Mouse (Mus musculus): ENCODE data around the gene Hjurp. TPM values are rescaled to one million over a fixed set of nuclear protein-coding genes. Genes with fewer than 3 reads are reported as not detected.

Gene Hjurp
- total and polyA plus RNA-seq, 3 experiments: 59.4 to 103 (median 76.3) TPM

GRCm38 (mm10) chr1:88284946-88285320, 7.5 kb upstream of the Hjurp start:
- H3K4me1 ChIP-seq (ENCODE audit: control insufficient read depth in 1 of 2, insufficient read depth in 2 of 2, low read length in 2 of 2): no peaks in the 10 kb centered on the region

GRCm38 (mm10) chr1:88284228-88284945, 7.0 kb upstream of the Hjurp start:
- Histone ChIP-seq H3K9me3 (replicated peaks; ENCODE audit: insufficient read depth, low read length) (no peaks in the 10 kb centered on the region), H3K4me3 (ENCODE audit: control insufficient read depth in 1 of 2, insufficient read depth in 1 of 2, low read depth in 2 of 2, low read length in 2 of 2) (no peak overlapping the region), H3K79me2 (ENCODE audit: control insufficient read depth, insufficient read depth, low read length, poor library complexity) (no peaks in the 10 kb centered on the region), H3K36me3 (ENCODE audit: control insufficient read depth in 1 of 2, insufficient read depth in 2 of 2, low read length in 2 of 2) (no peaks in the 10 kb centered on the region), H3K27ac (ENCODE audit: control insufficient read depth, low read depth, low read length) (no peak overlapping the region), H3K9ac (ENCODE audit: control insufficient read depth, low read depth, low read length, poor library complexity, severe bottlenecking) (no peak overlapping the region), H3K27me3 (ENCODE audit: control insufficient read depth in 1 of 2, insufficient read depth in 2 of 2, low read length in 2 of 2) (no peaks in the 10 kb centered on the region), H3K4me1 (ENCODE audit: control insufficient read depth in 1 of 2, insufficient read depth in 2 of 2, low read length in 2 of 2) (no peaks in the 10 kb centered on the region)
- no peak for DNase-seq (ENCODE audit: low read depth, low spot score)
- TF ChIP-seq NELFE (IDR thresholded peaks at IDR 0.05; ENCODE audit: low read depth, low read length): 0 out of 2 replicates have a peak, but pooled peaks have one; percentile 25
- TF ChIP-seq CHD1 (IDR thresholded peaks at IDR 0.05; ENCODE audit: low read depth, low read length): no peak

More at GRCm38 (mm10) chr1:88284946-88285320, 7.5 kb upstream of the Hjurp start:
- H3K36me3 ChIP-seq (ENCODE audit: control insufficient read depth in 1 of 2, insufficient read depth in 2 of 2, low read length in 2 of 2): no peaks in the 10 kb centered on the region
- no peaks in the 10 kb centered on the region for H3K9me3 ChIP-seq (replicated peaks; ENCODE audit: insufficient read depth, low read length)
- H3K4me3 ChIP-seq (ENCODE audit: control insufficient read depth in 1 of 2, insufficient read depth in 1 of 2, low read depth in 2 of 2, low read length in 2 of 2): no peak overlapping the region
- peak; percentile 68 for DNase-seq (ENCODE audit: low read depth, low spot score)
- H3K79me2 ChIP-seq (ENCODE audit: control insufficient read depth, insufficient read depth, low read length, poor library complexity): no peaks in the 10 kb centered on the region
- H3K9ac ChIP-seq (ENCODE audit: control insufficient read depth, low read depth, low read length, poor library complexity, severe bottlenecking): no peak overlapping the region
- H3K27ac ChIP-seq (ENCODE audit: control insufficient read depth, low read depth, low read length): no peak overlapping the region
- no peaks in the 10 kb centered on the region for H3K27me3 ChIP-seq (ENCODE audit: control insufficient read depth in 1 of 2, insufficient read depth in 2 of 2, low read length in 2 of 2)
- TF ChIP-seq RCOR1 (IDR thresholded peaks at IDR 0.05; ENCODE audit: low read depth, low read length) (no peak), MEF2A (IDR thresholded peaks at IDR 0.05; ENCODE audit: extremely low read depth, insufficient replicate concordance, low read depth, low read length, poor library complexity, severe bottlenecking) (no peak), MAZ (IDR thresholded peaks at IDR 0.05; ENCODE audit: low read depth, low read length) (no peak), CTCF (IDR thresholded peaks at IDR 0.05 in 2 of 3, conservative IDR thresholded peaks at IDR 0.05 in 1 of 3; ENCODE audit: control insufficient read depth in 1 of 3, insufficient read depth in 1 of 3, low read depth in 2 of 3, low read length in 3 of 3, poor library complexity in 1 of 3, severe bottlenecking in 1 of 3) (peak; percentile 71 to 81 (median 75)), ZNF384 (IDR thresholded peaks at IDR 0.05; ENCODE audit: low read depth, low read length) (no peak), POLR2AphosphoS5 (IDR thresholded peaks at IDR 0.05; ENCODE audit: borderline replicate concordance, low read depth, low read length) (no peak), BHLHE40 (IDR thresholded peaks at IDR 0.05; ENCODE audit: borderline replicate concordance, low read depth, low read length) (no peak), CHD2 (IDR thresholded peaks at IDR 0.05; ENCODE audit: low read length) (no peak), NELFE (IDR thresholded peaks at IDR 0.05; ENCODE audit: low read depth, low read length) (no peak), MXI1 (IDR thresholded peaks at IDR 0.05; ENCODE audit: low read depth, low read length) (no peak), ZKSCAN1 (IDR thresholded peaks at IDR 0.05; ENCODE audit: low read depth, low read length) (no peak), ZC3H11A (IDR thresholded peaks at IDR 0.05; ENCODE audit: low read depth, low read length) (no peak), SMC3 (IDR thresholded peaks at IDR 0.05; ENCODE audit: low read depth, low read length) (peak; percentile 39), TCF12 (IDR thresholded peaks at IDR 0.05; ENCODE audit: low read depth, low read length) (no peak), RAD21 (IDR thresholded peaks at IDR 0.05; ENCODE audit: low read depth, low read length) (peak; percentile 20), MAFK (IDR thresholded peaks at IDR 0.05; ENCODE audit: borderline replicate concordance, low read depth, low read length) (no peak), TAL1 (IDR thresholded peaks at IDR 0.05; ENCODE audit: low read length) (no peak), USF2 (IDR thresholded peaks at IDR 0.05; ENCODE audit: borderline replicate concordance in 1 of 2, insufficient read depth in 1 of 2, low read depth in 1 of 2, low read length in 2 of 2) (no peak), TBP (IDR thresholded peaks at IDR 0.05; ENCODE audit: low read depth, low read length) (no peak), GATA1 (IDR thresholded peaks at IDR 0.05; ENCODE audit: low read depth, low read length) (no peak)
